Mouse (Mus musculus) thymus, postnatal 0 days (tissue): ENCODE data around the gene Atp6v1c2. TPM values are rescaled to one million over a fixed set of nuclear protein-coding genes. Genes with fewer than 3 reads are reported as not detected.

ENCODE experiments used
- DNase-seq: peaks from one replicate; pipeline ENCODE4 v3.0.0-alpha.2; 2015; ENCODE audit warnings: low spot score
- microRNA-seq: library from miRNA; unstranded; fragments of <30 nt; microRNA quantifications from one replicate; pipeline ENCODE4, GENCODE M21; 2016; ENCODE audit warnings: borderline number of aligned reads
- polyA plus RNA-seq: library from polyadenylated mRNA; unstranded; fragments of >200 nt; fragmentation: Nextera tagmentation; extraction: Ambion mirVana; gene quantifications from 2 replicates; pipeline ENCODE4 v1.2.1, GENCODE M21; 2015

Gene Atp6v1c2
- polyA plus RNA-seq, 1 experiment from 2014 or later: 0.44 TPM

DNA sequence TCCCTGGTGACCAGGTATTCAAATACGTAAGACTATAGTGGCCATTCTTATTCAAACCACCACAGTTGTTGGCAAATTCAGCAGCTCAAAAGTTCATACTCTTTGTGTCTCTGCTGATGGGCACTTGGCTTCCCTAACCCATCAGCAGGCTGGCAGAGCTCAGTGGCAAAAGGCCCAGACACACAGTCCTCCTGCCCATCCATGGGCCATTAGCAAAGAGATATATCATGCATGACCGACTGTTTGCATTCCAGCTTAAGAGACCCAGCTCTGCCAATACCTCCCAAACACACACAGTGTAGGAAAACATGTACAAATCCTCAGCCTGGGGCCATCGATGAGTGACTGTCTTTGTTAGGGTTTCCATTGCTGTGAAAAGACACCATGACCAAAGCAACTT lies 68.2 kb downstream of the Atp6v1c2 start:
- no peak for DNase-seq

DNA sequence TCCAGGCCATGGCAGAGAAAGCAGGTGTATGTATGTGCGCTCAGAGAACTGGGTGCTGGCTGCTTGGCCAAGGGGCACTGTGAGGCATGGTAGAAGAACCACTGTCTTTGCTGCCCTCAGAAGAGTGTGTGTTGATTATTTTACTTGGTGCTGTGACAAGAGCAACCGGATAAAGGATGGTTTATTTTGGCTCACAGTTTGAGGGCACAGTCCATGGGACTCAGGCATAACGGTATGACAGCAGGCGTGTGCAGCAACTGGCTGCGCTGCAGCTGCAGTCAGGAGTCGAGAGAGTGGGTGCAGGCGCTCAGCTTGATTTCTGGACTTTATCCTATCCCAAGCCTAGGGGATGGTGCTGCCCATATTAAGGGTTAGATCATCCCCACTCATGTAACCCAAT lies 70.7 kb downstream of the Atp6v1c2 start:
- no peak for DNase-seq

DNA sequence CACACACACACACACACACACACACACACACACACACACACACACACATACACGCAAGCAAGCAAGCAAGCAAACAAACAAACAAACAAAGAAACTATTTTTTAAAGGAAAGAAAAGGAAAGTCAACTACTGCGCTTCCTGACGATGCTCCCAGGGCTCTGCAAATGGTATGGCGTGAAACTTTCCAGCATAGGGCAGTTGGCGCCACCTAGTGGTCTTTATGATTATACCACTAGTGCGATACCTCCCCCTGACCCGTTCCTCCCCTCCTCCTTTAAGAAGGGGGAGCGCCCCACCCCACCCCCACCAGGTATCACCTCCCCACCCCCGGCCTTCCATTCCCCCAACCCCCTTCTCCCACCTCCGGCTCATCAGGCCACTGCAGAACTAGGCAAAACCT lies 72.3 kb downstream of the Atp6v1c2 start:
- peak; percentile 72 for DNase-seq

DNA sequence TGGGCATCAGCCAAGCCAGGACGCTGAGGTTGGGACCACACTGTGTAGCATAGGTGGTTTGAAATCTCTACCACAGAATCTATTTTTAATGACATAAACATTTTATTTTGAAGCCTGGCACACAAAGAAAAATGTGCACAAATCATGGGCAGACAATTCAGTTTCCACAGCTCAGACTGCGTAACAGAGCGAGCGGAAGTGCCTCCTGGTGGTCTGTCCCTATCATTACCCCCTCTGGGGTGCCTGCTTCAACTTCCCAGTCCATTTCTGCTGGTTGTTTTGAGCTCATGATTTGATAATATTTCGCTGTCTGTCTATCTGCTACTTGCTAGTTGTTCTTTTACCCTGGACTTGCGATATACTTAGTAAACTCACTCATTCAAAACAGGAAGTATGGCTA lies 73.6 kb downstream of the Atp6v1c2 start:
- DNase-seq: no peak

DNA sequence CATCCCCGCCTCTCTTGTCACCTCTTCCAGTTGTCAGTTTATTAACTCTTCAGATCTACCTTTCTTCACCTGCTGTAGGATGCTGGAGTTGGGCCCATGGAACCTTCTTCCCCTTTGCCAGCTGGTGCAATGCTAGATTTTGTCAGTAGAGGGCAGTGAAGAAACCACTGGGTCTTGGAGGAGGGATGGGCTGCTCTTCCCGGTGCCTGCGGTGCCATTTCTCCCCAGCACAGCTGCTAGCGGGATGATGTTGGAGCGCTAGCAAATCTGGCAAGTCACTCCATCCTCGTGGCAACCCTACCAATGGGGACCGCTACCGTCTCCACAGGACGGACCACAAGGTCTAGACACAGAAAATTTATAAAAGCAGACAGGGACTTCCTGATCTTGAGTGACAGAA lies 76.1 kb downstream of the Atp6v1c2 start:
- DNase-seq: peak; percentile 69

DNA sequence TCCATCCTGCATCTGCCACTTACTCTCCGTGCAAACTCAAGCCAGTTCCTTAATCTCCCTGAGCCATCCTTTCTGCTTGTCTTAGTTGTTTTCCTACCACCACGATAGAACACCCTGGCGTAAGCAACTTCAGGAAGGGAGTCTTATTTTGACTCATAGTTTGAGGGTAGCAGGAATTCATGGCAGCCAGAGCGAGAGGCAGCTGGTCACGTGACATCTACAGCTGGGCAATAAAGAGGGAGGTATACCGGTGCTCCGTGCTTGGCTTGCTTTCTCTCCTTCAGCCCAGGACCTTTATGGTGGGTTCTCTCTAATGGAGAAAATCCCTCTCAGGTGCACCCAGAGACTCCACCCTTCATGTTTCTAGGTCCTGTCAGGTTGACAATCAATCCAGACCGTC lies 78.2 kb downstream of the Atp6v1c2 start:
- DNase-seq: no peak

DNA sequence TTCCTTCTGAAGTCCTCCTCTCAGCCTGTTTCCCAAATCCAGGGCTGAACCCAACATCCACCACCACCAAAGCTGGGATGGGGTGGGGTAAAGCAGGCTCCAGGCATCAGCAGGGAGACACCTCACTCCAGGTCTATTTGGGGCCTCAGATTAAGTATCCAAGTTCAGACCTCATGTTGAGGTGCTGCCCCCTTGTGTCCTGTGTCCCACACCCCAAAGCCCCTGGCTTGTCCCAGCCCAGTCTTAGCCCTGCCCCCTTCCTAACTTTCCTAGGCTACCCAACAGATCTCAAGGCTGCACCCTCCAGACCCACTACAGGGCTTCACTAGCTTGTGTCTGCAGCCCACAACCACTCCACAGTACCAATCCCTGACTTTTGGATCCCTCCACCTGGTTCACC lies 87.1 kb downstream of the Atp6v1c2 start:
- DNase-seq: no peak

DNA sequence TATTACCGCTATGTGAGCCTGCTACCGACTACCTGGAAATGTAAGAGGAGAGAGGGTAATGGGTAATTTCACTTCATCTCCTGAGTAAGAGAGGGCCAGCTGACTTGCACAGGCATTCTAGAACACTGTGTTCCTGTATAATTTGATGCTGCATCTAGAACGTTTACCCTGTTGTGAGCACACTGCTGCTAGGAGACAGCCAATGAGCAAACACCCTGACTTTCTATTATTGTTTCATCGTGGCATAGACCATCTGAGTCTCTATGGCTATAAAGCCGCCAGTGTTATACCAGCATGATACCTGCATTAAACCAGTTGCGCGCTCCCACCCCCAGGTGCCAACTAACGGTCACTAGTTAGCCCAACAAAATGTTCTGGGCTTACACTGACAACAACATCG lies 87.5 kb downstream of the Atp6v1c2 start:
- no peak for DNase-seq

DNA sequence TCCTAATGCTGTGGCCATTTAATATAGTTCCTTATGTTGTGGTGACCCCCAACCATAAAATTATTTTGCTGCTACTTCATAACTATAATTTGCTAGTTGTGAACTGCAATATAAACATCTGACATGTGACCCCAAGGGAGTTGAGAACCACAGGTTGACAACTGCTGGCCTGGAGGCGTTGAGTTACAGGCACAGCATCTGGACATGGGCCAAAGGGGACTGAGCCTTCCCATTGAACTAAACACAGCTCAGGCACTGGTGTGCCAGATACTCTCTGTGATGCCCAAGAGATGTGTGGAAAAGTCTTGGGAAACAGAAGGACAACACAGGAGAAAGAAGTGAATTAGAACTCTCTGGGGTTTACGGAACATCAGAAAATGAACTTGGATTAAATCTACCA lies 88.1 kb downstream of the Atp6v1c2 start:
- no peak for DNase-seq

DNA sequence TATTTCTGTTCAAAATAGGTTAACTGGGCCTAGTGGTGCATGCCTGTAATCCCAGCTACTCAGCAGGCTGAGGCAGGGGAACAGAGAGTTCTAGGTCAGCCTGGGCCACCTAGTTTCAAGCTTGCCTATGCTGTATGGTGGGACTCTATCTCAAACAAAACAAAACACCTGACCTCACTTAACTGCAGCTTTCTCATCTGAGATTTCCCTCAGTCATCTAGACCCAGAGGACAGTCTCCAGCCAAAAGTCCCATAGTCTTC lies 89.8 kb downstream of the Atp6v1c2 start:
- DNase-seq: no peak

DNA sequence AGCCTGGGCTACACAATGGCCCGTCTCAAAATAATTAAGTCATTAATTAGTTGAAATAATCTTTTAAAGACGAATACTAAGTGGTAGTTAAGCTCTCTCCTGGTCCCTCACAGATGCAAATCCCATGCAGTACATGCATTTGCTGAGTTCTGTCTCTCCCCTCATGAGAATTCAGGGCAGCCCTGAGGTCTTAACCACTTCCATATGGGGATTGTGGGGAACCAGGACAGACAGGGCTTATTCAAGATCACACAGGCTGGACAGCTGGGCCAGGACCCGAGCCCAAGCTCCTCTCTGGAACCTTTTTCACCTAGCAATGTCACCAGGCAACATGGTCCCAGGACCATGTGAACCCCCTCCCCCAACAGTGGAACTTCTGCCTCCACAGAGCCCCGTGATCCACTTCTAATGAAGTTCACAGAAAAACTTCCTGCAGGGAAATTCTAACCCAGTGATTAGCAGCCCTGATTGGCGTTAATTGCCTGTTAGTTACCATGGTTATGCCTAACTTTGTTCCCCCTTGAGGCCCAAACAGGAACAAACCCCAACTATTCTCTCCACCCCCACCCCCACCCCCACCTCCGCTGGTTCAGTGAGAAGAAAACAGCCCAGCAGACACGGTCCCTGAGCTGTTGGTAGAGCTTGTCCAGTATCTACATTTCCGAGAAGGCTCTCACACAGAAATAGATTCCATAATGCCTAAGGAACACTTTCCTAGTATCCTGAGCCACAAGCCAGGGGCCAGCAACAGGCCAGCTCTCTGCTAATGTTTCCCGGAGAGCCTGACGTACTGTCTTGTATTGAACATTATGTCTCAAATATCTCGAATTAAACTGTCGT lies 90.4 kb downstream of the Atp6v1c2 start:
- no peak for DNase-seq

DNA sequence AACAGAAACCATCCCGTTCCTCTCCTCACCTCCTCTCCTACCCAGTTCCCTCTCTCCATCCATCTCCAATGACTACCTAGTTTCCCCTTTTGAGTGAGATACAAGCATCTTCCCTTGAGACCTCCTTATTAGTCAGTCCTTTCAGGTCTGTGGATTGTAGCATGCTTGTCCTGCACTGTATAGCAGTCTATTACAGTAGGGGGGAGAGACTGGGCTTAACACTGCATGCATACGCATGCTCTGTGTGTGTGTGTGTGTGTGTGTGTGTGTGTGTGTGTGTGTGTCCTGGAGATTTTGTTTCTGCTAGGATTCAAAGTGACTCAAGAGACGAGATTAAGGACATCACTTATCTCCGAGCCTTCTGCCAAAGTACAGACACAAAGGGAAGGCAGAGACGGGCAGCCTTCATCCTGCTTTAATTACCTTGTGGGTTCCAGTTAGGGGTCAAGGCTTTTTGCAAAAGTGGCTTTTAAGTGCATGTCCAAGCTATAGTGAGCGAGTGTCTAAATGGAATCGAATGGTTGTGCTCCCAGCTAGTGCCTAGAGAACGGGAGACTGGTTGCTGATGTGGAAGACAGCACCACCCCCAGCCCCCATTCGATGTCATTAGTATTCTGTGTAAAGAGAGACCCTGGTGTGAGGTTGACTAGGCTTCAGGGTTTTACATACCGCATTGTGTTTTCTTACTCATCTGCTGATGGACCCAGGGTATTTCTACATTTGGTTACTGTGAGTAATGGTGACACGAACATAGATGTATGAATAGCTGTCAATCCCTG lies 93.4 kb downstream of the Atp6v1c2 start:
- no peak for DNase-seq

Small RNAs within 50 kb of the gene (microRNA-seq; reads per million reads assigned to microRNA genes)
- 21.2 reads per million, percentile 26 among the genes with 10 or more reads in this experiment for gene Mir3066

Other genes with a start within 250 kb of the Atp6v1c2 start
- gene Kcnf1, start 152.5 kb downstream of the Atp6v1c2 start, polyA plus RNA-seq: 0.04 TPM in 1 of 2 replicates, not detected in the other
- gene Pdia6, start 62.8 kb downstream of the Atp6v1c2 start, polyA plus RNA-seq: 181 and 236 TPM in 2 replicates
- gene Nol10, start 19.1 kb upstream of the Atp6v1c2 start, polyA plus RNA-seq: 19.7 and 21.3 TPM in 2 replicates
- 101 and 116 TPM in 2 replicates for gene Odc1, start 215.4 kb upstream of the Atp6v1c2 start, polyA plus RNA-seq